Mouse (Mus musculus): Measurements from ENCODE around the gene Cdc37. TPM values are rescaled to one million over a fixed set of nuclear protein-coding genes. Genes with fewer than 3 reads are reported as not detected.

Cdc37 gene
- total RNA-seq, 2 experiments from 2014 or later = 144 to 156 TPM

GRCm38 (mm10) chr9:21141922-21142321 lies 7.9 kb downstream of the Cdc37 start:
- DNase-seq (ENCODE audit: extremely low spot score in 1 of 2, low spot score in 1 of 2) = no peak

- DNase-seq (ENCODE audit: extremely low spot score in 1 of 2, low spot score in 1 of 2) = no peak
Measured at GRCm38 (mm10) chr9:21138386-21138785, 11.4 kb downstream of the Cdc37 start.

GRCm38 (mm10) chr9:21137229-21137628 lies 12.6 kb downstream of the Cdc37 start:
- DNase-seq (ENCODE audit: extremely low spot score in 1 of 2, low spot score in 1 of 2) = peak in 1 of 2 experiments; percentile 75

- no peak for DNase-seq (ENCODE audit: extremely low spot score in 1 of 2, low spot score in 1 of 2)
Measured at GRCm38 (mm10) chr9:21136401-21136800, 13.4 kb downstream of the Cdc37 start.

GRCm38 (mm10) chr9:21135941-21136381 lies 13.8 kb downstream of the Cdc37 start:
- DNase-seq (ENCODE audit: extremely low spot score in 1 of 2, low spot score in 1 of 2) = no peak

GRCm38 (mm10) chr9:21135329-21135890 lies 14.4 kb downstream of the Cdc37 start:
- no peak for DNase-seq (ENCODE audit: extremely low spot score in 1 of 2, low spot score in 1 of 2)

GRCm38 (mm10) chr9:21134595-21135328 lies 15.0 kb downstream of the Cdc37 start:
- DNase-seq (ENCODE audit: extremely low spot score in 1 of 2, low spot score in 1 of 2) = no peak

- DNase-seq (ENCODE audit: extremely low spot score in 1 of 2, low spot score in 1 of 2) = no peak
Measured at GRCm38 (mm10) chr9:21133064-21133707, 16.6 kb downstream of the Cdc37 start.

- no peak for DNase-seq (ENCODE audit: extremely low spot score in 1 of 2, low spot score in 1 of 2)
Measured at GRCm38 (mm10) chr9:21132102-21132775, 17.5 kb downstream of the Cdc37 start.

GRCm38 (mm10) chr9:21131059-21131956 lies 18.5 kb downstream of the Cdc37 start, which contains the start of gene Tyk2:
TSS of gene Tyk2 (minus strand) at chr9:21131243.
- DNase-seq (ENCODE audit: extremely low spot score in 1 of 2, low spot score in 1 of 2) = peak; percentile 71 to 79

GRCm38 (mm10) chr9:21126259-21126627 lies 23.5 kb downstream of the Cdc37 start:
- DNase-seq (ENCODE audit: extremely low spot score in 1 of 2, low spot score in 1 of 2) = no peak

GRCm38 (mm10) chr9:21125502-21126258 lies 24.1 kb downstream of the Cdc37 start:
- DNase-seq (ENCODE audit: extremely low spot score in 1 of 2, low spot score in 1 of 2) = no peak

GRCm38 (mm10) chr9:21124837-21125236 lies 24.9 kb downstream of the Cdc37 start:
- DNase-seq (ENCODE audit: extremely low spot score in 1 of 2, low spot score in 1 of 2) = no peak

- DNase-seq (ENCODE audit: extremely low spot score in 1 of 2, low spot score in 1 of 2) = no peak
Measured at GRCm38 (mm10) chr9:21121483-21121882, 28.3 kb downstream of the Cdc37 start.

GRCm38 (mm10) chr9:21117073-21117472 lies 32.7 kb downstream of the Cdc37 start:
- no peak for DNase-seq (ENCODE audit: extremely low spot score in 1 of 2, low spot score in 1 of 2)

GRCm38 (mm10) chr9:21115105-21115504 lies 34.7 kb downstream of the Cdc37 start:
- no peak for DNase-seq (ENCODE audit: extremely low spot score in 1 of 2, low spot score in 1 of 2)

- no peak for DNase-seq (ENCODE audit: extremely low spot score in 1 of 2, low spot score in 1 of 2)
Measured at GRCm38 (mm10) chr9:21114190-21114589, 35.6 kb downstream of the Cdc37 start.

GRCm38 (mm10) chr9:21113751-21114150 lies 36.0 kb downstream of the Cdc37 start:
- no peak for DNase-seq (ENCODE audit: extremely low spot score in 1 of 2, low spot score in 1 of 2)

GRCm38 (mm10) chr9:21107607-21108237 lies 42.1 kb downstream of the Cdc37 start:
- DNase-seq (ENCODE audit: extremely low spot score in 1 of 2, low spot score in 1 of 2) = no peak

Measured in layer of hippocampus, postnatal 25 days (tissue).